Comparison of ENCODE assay signal across 18 mouse cellular contexts in genomic region chr1:20498965-20499364, GRCm38 (mm10).
"Had no signal": no experiment of that assay in that cellular context is flagged by ENCODE, and none has a peak within 500 bp of the region (broad histone marks: within the 10 kb centered on the region; RNA-seq: fewer than 3 reads in every experiment).

No protein-coding gene starts in this region.

- H3K9ac ChIP-seq: liver, embryonic 13.5 days; neural tube, embryonic 12.5 days; neural tube, embryonic 15.5 days had no signal

- H3K27me3 ChIP-seq: liver, embryonic 13.5 days; neural tube, embryonic 12.5 days; neural tube, embryonic 15.5 days had no signal

- H3K4me3 ChIP-seq: left cerebral cortex, adult 2 months; liver, embryonic 13.5 days; neural tube, embryonic 12.5 days; neural tube, embryonic 15.5 days had no signal

- H3K4me1 ChIP-seq: liver, embryonic 13.5 days; neural tube, embryonic 12.5 days had no signal

- H3K27ac ChIP-seq: left cerebral cortex, adult 2 months; liver, embryonic 13.5 days; neural tube, embryonic 12.5 days; neural tube, embryonic 15.5 days; stomach, postnatal 0 days had no signal

- H3K4me2 ChIP-seq: liver, embryonic 13.5 days; midbrain, embryonic 11.5 days; neural tube, embryonic 12.5 days; neural tube, embryonic 15.5 days had no signal

- H3K36me3 ChIP-seq: liver, embryonic 13.5 days; neural tube, embryonic 12.5 days; neural tube, embryonic 15.5 days had no signal

- DNase-seq: kidney, adult 9 months; kidney, postnatal 14 days; kidney, postnatal 4 days; layer of hippocampus, postnatal 36 days; liver, embryonic 13.5 days; lung, adult 2 months; lung, postnatal 14 days; lung, postnatal 4 days; midbrain, embryonic 14.5 days; retina, postnatal 1 day; right cerebral cortex, postnatal 4 days; thymus, adult 18-20 months; thymus, postnatal 36 days had no signal

- H3K9me3 ChIP-seq: neural tube, embryonic 12.5 days; neural tube, embryonic 15.5 days had no signal
